Mouse (Mus musculus): ENCODE results near the gene Grsf1. TPM values are rescaled to one million over a fixed set of nuclear protein-coding genes. Genes with fewer than 3 reads are reported as not detected.

Gene Grsf1
- polyA plus RNA-seq (2015; fragmentation: Nextera tagmentation; extraction: Ambion mirVana) = 47.2 and 47.9 TPM in 2 replicates

DNA sequence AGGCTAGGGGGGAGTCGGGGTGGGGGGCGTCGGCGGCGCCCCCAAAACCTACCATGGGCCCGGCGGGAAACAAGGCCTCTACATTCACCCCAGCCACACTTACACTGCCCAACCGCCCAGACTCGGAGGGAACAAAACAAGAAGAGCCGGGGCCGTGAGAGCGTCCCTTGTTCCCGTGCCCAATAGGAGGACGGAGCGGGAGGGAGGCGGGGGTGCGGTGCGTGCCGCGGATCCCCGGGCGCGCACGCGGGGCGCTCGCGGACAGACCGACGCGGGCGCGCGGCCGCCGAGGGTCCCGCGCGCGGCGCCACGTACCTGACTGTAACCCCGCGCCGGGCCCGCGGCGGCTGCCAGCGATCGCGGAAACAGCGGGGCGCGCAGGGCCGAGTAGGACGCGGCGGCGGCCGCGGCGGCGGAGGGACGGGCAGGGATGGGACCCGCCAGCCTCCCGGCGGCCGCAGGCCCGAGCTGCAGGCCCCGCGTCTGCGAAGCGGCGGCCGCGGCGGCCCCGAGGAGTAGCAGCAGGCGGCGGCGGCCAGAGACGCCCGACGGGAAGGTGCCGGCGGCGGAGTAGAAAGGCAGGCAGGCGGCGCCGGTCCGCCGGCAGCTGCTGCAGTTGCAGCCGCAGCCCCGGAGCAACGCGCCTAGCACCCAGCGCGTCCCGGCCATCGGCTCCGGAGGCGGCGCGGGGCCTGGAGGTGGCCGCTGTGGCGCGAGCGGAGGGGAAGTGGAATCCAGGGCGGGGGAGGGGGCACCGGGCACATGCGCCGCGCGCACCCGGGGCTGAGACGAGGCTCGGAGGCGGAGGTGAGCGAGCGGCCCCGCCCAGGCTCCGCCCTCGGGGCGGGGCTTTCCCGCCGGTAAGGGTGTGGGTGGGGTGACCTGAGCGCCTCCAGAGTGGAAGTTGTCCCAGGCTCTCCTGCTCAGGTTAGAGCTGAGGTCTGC is at the start of gene Grsf1:
Gene Grsf1 (minus strand): TSS at position 729 of the 945 bp plus-strand sequence.
- H3K27me3 ChIP-seq (replicated peaks) = no peaks in the 10 kb centered on the region
- peak; percentile 95 for ATAC-seq

DNA sequence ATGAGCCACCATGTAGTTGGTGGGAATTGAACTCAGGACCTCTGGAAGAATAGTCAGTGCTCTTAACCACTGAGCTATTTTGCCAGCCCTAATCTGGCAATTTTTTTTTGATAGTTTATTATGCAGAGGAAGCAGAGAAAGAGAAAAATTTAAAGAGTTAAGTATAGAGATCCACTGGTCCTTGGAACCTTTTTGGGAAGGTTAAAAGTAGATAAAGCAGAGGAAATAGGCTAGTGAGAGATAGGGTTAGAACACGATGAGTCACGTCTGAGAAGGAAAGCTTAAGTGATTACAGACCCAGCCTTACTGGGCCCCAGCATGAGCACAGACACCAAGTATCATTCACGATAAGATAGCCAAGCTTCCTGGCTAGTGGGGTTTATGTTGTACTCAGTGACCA is 48.1 kb upstream of the Grsf1 start:
- Histone ChIP-seq H3K9ac (no peak overlapping the region), H3K27me3 (replicated peaks) (no peaks in the 10 kb centered on the region), H3K27ac (no peak overlapping the region), H3K4me1 (replicated peaks) (peaks cover 14% of the 10 kb centered on the region; the same call in 1 of the 2 replicates), H3K4me3 (replicated peaks) (no peak overlapping the region), H3K4me2 (replicated peaks) (no peak overlapping the region), H3K36me3 (no peaks in the 10 kb centered on the region), H3K9me3 (no peaks in the 10 kb centered on the region)
- ATAC-seq = no peak; the same call in 1 of the 2 replicates
- 56% methylated on average over 3 of the region's 3 CpGs for WGBS

More for the DNA sequence above, at the start of gene Grsf1:
- H3K9ac ChIP-seq = peak within 1 kb of the TSS; percentile 97
- no peaks in the 10 kb centered on the region for H3K36me3 ChIP-seq
- no peaks in the 10 kb centered on the region; the same call in 1 of the 2 replicates for H3K4me1 ChIP-seq (replicated peaks)
- peak within 1 kb of the TSS; percentile 76 for H3K4me2 ChIP-seq (replicated peaks)
- peak within 1 kb of the TSS; percentile 98 for H3K27ac ChIP-seq
- under 1% methylated on average over 115 of the region's 127 CpGs for WGBS
- no peaks in the 10 kb centered on the region for H3K9me3 ChIP-seq
- H3K4me3 ChIP-seq (replicated peaks) = peak within 1 kb of the TSS; percentile 95

DNA sequence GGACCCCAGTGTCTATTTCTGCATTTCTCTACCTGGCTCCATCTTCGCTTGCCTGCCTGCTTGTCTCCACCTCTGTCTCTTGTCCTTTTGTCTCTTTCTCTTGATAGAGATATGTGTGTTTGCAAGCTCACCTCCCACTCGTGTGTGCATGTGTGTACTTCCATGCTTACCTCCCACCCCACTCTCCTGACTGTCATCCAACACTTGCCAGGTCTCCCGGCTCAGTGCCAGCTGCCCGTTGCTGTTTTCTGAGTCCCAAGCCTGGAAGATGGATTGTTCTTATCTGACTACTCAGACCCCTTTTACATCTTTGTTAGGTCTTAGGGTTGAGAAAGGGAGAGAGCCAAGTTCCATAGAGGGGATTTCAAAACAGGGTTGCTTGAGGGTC is 46.2 kb upstream of the Grsf1 start:
- H3K27ac ChIP-seq = no peak overlapping the region
- H3K9ac ChIP-seq = peak overlapping the region; percentile 97
- peaks cover 14% of the 10 kb centered on the region; the same call in 1 of the 2 replicates for H3K4me1 ChIP-seq (replicated peaks)
- H3K9me3 ChIP-seq = no peaks in the 10 kb centered on the region
- ATAC-seq = no peak
- peak overlapping the region; percentile 92 for H3K4me2 ChIP-seq (replicated peaks)
- peak overlapping the region; percentile 99 for H3K4me3 ChIP-seq (replicated peaks)
- H3K27me3 ChIP-seq (replicated peaks) = no peaks in the 10 kb centered on the region
- WGBS = 22% methylated on average over 4 of the region's 4 CpGs
- H3K36me3 ChIP-seq = no peaks in the 10 kb centered on the region

DNA sequence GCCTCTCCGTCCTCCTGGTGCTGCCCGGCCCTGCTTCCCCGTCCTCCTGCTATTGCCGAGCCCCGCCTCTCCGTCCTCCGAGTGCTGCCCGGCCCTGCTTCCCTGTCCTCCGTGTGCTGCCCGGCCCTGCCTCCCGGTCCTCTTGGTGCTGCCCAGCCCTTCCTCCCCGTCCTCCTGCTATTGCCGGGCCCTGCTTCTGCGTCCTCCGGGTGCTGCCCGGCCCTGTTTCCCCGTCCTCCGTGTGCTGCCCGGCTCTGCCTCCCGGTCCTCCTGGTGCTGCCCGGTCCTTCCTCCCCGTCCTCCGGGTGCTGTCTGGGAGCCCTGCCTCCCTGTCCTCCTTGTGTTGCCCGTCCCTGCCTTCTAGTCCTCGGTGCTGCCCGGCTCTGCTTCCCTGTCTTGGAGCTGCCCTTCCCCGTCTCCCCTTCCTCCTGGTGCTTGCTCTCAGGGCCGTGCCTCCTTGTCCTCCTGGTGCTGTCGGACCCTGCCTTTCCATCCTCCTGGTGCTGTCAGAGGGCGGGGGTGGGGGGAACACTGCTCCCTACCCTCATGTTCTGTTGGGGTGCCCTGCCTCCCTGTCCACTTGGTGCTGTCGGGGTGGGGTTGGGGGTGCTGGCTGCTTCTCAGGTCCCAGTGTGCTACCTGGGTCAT is 45.7 kb upstream of the Grsf1 start:
- Histone ChIP-seq H3K4me1 (replicated peaks) (peaks cover 14% of the 10 kb centered on the region; the same call in 1 of the 2 replicates), H3K4me3 (replicated peaks) (peak overlapping the region; percentile 99), H3K27me3 (replicated peaks) (no peaks in the 10 kb centered on the region), H3K9ac (peak overlapping the region; percentile 97), H3K27ac (peak overlapping the region; percentile 96), H3K4me2 (replicated peaks) (peak overlapping the region; percentile 92), H3K9me3 (no peaks in the 10 kb centered on the region), H3K36me3 (no peaks in the 10 kb centered on the region)
- ATAC-seq = peak; percentile 50
- WGBS = under 1% methylated on average over 31 of the region's 31 CpGs

DNA sequence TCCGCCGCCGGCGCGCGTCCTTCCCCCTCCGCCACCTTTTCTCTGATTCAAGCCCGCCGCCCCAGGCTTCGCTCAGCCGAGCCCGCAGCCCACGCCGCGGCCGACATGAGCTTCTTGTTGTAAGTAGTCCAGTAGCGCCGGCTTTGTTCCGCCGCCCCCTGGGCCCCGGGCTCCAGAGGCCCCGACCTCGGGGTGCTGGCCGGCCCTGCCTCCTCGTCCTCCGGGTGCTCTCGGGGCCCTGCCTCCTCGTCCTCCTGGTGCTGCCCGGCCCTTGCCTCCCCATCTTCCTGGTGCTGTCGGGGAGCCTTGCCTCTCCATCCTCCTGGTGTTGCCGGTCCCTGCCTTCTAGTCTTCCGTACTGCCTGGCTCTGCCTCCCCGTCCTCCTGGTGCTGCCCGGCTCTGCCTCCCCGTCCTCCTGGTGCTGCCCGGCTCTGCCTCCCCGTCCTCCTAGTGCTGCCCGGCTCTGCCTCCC is 45.1 kb upstream of the Grsf1 start:
- Histone ChIP-seq H3K9ac (peak overlapping the region; percentile 97), H3K4me1 (replicated peaks) (peaks cover 14% of the 10 kb centered on the region; the same call in 1 of the 2 replicates), H3K4me3 (replicated peaks) (peak overlapping the region; percentile 99), H3K27ac (peak overlapping the region; percentile 96), H3K36me3 (no peaks in the 10 kb centered on the region), H3K27me3 (replicated peaks) (no peaks in the 10 kb centered on the region), H3K9me3 (no peaks in the 10 kb centered on the region), H3K4me2 (replicated peaks) (peak overlapping the region; percentile 92)
- under 1% methylated on average over 38 of the region's 38 CpGs for WGBS
- peak; percentile 75 for ATAC-seq

DNA sequence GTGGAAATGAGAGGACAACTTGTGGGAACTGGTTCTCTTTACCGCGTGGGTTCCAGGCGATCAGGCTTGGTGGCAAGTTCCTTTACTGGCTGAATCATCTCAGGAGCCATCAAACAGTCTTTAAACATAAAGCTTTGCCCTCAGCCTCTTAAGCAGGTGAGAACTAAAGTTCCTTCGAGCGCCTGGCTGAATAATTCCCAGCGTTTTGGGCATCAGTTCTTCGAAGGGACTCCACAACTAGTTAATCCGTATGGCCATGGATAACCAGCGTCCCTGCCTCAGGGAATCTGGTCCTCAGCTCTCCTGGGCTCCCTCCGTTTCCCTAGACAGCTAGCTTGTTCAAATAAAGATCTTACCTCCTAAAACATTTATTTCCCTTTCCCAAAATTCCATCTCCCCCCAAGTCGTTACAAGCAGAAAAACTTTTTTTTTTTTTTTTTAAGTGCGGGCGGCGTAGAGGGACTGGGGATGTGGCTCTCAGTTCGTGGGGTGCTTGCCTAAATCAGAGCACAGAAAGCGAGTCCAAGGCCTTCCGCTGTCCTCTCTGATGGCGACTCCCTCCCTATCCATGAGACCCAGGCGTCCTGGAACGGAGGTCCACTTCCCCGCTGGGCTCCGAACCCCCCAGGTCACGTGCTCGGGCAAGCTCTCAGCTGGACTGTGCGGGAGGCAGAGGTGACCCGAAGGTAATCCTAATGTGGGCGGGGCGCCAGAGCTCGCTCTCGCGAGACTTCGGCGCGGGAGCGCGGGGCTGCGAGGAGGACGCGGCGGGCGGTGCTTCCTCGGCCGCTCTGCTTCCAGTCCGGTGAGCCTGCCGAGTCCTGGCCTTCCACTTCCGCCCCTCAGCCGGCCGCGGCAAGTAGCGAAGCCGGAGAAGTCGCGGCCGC is 44.4 kb upstream of the Grsf1 start, which contains the start of gene Mob1b:
Gene Mob1b (plus strand): TSS at position 740 of the 887 bp plus-strand sequence.
- peak within 1 kb of the TSS; percentile 97 for H3K9ac ChIP-seq
- under 1% methylated on average over 53 of the region's 54 CpGs for WGBS

DNA sequence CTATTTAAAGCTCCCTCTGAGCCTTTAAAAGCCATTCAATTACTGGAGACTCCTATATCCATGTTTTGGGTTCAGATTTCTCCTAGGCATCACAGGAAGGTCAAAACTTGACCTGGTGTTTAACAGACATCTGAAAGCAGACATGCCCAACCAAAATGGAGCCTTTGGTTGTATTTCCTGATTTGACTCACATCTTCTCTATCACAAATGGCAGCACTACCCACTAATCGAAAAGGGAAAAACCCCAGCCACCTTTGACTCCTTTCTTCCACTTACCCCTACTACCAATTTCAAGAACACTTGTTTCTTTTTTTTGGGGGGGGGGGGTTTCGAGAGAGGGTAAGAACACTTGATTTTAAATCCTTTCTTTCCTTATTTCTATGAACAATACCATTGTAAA is 41.0 kb upstream of the Grsf1 start:
- H3K4me2 ChIP-seq (replicated peaks) = no peak overlapping the region
- ATAC-seq = no peak
- H3K4me1 ChIP-seq (replicated peaks) = peaks cover 5% of the 10 kb centered on the region; the same call in 1 of the 2 replicates
- no peak overlapping the region for H3K9ac ChIP-seq
- no peaks in the 10 kb centered on the region for H3K27me3 ChIP-seq (replicated peaks)
- H3K4me3 ChIP-seq (replicated peaks) = no peak overlapping the region
- no peaks in the 10 kb centered on the region for H3K36me3 ChIP-seq
- no peak overlapping the region for H3K27ac ChIP-seq
- WGBS = 86% methylated on average over 2 of the region's 2 CpGs
- H3K9me3 ChIP-seq = no peaks in the 10 kb centered on the region

More for the DNA sequence above, 44.4 kb upstream of the Grsf1 start, which contains the start of gene Mob1b:
- peak within 1 kb of the TSS; percentile 99 for H3K4me3 ChIP-seq (replicated peaks)
- H3K36me3 ChIP-seq = no peaks in the 10 kb centered on the region
- peak within 1 kb of the TSS; percentile 96 for H3K27ac ChIP-seq
- H3K27me3 ChIP-seq (replicated peaks) = no peaks in the 10 kb centered on the region
- peaks cover 14% of the 10 kb centered on the region; the same call in 1 of the 2 replicates for H3K4me1 ChIP-seq (replicated peaks)
- no peaks in the 10 kb centered on the region for H3K9me3 ChIP-seq
- peak; percentile 98 for ATAC-seq
- H3K4me2 ChIP-seq (replicated peaks) = peak within 1 kb of the TSS; percentile 92

DNA sequence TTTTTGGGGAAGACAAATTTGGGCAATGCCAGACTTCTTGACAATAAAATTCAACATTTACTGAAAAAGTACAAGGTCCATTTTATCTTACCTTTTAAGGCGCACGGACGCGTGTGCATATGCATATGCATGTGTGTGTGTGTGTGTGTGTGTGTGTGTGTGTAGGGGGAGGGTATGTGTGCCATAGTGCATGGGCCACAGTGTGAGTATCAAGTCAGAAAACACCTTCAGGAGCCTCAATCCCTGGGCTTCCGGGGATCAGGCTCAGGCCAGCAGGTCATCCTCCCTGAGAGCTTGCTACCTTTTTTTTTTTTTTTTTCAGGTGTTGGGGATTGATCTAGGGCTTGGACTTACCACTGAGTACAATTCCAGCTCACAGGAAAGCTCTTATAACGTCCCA is 36.4 kb upstream of the Grsf1 start:
- H3K27ac ChIP-seq = peak overlapping the region; percentile 36; the same call in 1 of the 2 replicates
- no peaks in the 10 kb centered on the region for H3K9me3 ChIP-seq

DNA sequence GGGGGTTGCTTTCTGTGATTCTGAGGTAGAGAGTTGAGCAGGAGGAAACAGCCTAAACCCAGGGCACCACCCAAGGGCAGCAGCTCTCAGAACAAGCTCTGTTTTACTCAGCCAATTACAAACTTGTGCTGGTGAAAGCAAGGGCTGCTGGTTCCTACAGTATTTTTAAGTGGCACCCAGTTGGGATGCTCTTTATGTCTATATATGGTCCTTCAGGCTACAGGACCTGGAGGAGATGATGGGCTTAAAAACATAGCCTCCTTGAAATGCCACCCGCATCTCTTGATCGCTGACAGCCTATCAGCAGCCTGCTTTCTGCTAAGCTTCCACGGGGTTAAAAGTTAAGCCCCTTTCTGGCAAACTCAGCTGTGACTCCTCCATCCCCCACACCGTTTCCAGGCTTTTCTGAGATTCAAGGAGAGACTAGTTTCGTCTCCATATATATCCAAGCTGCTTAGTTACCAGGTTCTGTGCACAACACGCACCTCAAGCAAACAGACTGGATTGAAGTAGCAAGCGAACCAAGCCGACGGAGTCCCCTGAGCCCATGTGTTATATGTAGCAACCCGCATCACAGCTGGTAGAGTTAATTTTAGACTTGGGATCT is 35.8 kb upstream of the Grsf1 start:
- no peak overlapping the region for H3K4me3 ChIP-seq (replicated peaks)
- 32% methylated on average over 10 of the region's 10 CpGs for WGBS
- no peak overlapping the region for H3K9ac ChIP-seq

More for the DNA sequence above, 36.4 kb upstream of the Grsf1 start:
- Histone ChIP-seq H3K4me1 (replicated peaks) (no peaks in the 10 kb centered on the region), H3K9ac (no peak overlapping the region), H3K36me3 (no peaks in the 10 kb centered on the region), H3K4me3 (replicated peaks) (no peak overlapping the region), H3K4me2 (replicated peaks) (no peak overlapping the region), H3K27me3 (replicated peaks) (no peaks in the 10 kb centered on the region)
- 70% methylated on average over 6 of the region's 6 CpGs for WGBS
- ATAC-seq = no peak

DNA sequence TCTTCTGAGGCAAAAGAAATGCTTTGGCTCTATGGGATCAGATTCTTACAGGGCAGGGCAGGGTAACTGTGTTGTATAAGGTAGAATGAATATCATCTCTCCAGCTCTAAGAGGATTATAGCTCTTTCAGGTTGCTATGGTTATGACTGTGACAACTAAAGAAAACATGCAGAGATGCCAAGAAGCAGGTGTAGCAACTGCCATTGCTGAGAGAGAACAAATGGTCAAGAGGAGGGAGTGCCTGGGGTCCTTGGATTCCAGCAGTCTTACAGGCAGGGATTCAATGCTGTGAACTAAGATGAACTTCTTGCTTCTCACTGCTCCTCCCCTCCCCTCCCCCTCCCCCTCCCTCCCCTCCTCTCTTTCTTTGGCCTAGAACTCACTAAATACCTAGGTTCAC is 35.2 kb upstream of the Grsf1 start:
- Histone ChIP-seq H3K9ac (no peak overlapping the region), H3K4me1 (replicated peaks) (no peaks in the 10 kb centered on the region), H3K36me3 (no peaks in the 10 kb centered on the region), H3K27me3 (replicated peaks) (no peaks in the 10 kb centered on the region), H3K27ac (0 out of 2 replicates have a peak overlapping the region, but pooled peaks have one; percentile 7), H3K9me3 (no peaks in the 10 kb centered on the region), H3K4me3 (replicated peaks) (no peak overlapping the region), H3K4me2 (replicated peaks) (no peak overlapping the region)
- peak; percentile 65 for ATAC-seq

More for the DNA sequence above, 35.8 kb upstream of the Grsf1 start:
- Histone ChIP-seq H3K4me2 (replicated peaks) (no peak overlapping the region), H3K27ac (peak overlapping the region; percentile 36; the same call in 1 of the 2 replicates), H3K27me3 (replicated peaks) (no peaks in the 10 kb centered on the region), H3K4me1 (replicated peaks) (no peaks in the 10 kb centered on the region), H3K36me3 (no peaks in the 10 kb centered on the region), H3K9me3 (no peaks in the 10 kb centered on the region)
- peak; percentile 64 for ATAC-seq

DNA sequence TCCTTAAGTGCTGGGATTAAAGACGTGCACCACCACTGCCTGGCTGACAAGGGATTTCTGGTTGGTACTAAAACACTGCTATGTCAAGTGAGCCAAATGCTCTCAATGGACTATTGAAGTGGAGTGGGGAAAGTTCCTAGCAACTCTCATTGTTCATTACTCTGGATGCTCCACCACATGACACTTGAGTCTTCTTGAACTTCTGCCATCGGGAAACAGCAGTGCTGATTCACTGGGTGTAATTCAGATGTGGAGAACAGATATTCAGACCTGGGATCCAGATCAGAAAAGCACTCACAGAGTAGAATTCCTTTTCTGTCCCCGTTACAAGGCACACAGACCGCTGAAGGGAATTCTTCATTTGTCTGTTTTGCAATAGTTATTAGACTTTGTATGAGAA is 27.6 kb upstream of the Grsf1 start:
- no peaks in the 10 kb centered on the region for H3K4me1 ChIP-seq (replicated peaks)
- no peak for ATAC-seq
- H3K27ac ChIP-seq = no peak overlapping the region
- H3K36me3 ChIP-seq = no peaks in the 10 kb centered on the region
- H3K27me3 ChIP-seq (replicated peaks) = no peaks in the 10 kb centered on the region
- H3K4me2 ChIP-seq (replicated peaks) = no peak overlapping the region
- no peak overlapping the region for H3K9ac ChIP-seq
- no peaks in the 10 kb centered on the region for H3K9me3 ChIP-seq
- 82% methylated on average over 4 of the region's 4 CpGs for WGBS
- H3K4me3 ChIP-seq (replicated peaks) = no peak overlapping the region

All from intestine, embryonic 15.5 days (tissue).